Mouse (Mus musculus): ENCODE measurements at regions not wholly inside any gene's neighbourhood (a gene's known extent, or its start where the extent isn't known, plus 50 kb on each side); places are given as distances from the start of the nearest gene placed in this dataset.

GRCm38 (mm10) chr17:87501098-87501497, 54.4 kb upstream of the Calm2 start:
- no peak for DNase-seq (ENCODE audit: low read depth, low spot score)

- no peak for DNase-seq (ENCODE audit: low read depth, low spot score)
These were observed 55.1 kb upstream of the Calm2 start for GRCm38 (mm10) chr17:87501687-87502387.

GRCm38 (mm10) chr17:87502388-87503369, 55.9 kb upstream of the Calm2 start:
- DNase-seq (ENCODE audit: low read depth, low spot score), result no peak

GRCm38 (mm10) chr17:87503491-87503890, 56.8 kb upstream of the Calm2 start:
- DNase-seq (ENCODE audit: low read depth, low spot score), result no peak

GRCm38 (mm10) chr17:87504960-87505681, 58.4 kb upstream of the Calm2 start:
- DNase-seq (ENCODE audit: low read depth, low spot score), result no peak

GRCm38 (mm10) chr17:87507848-87508247, 61.1 kb upstream of the Calm2 start:
- no peak for DNase-seq (ENCODE audit: low read depth, low spot score)

- DNase-seq (ENCODE audit: low read depth, low spot score), result no peak
These were observed 62.0 kb upstream of the Calm2 start for GRCm38 (mm10) chr17:87508582-87509253.

- no peak for DNase-seq (ENCODE audit: low read depth, low spot score)
These were observed 65.4 kb upstream of the Calm2 start for GRCm38 (mm10) chr17:87512000-87512611.

- no peak for DNase-seq (ENCODE audit: low read depth, low spot score)
These were observed 67.1 kb upstream of the Calm2 start for GRCm38 (mm10) chr17:87513822-87514221.

GRCm38 (mm10) chr17:87514366-87515126, 67.8 kb upstream of the Calm2 start:
- no peak for DNase-seq (ENCODE audit: low read depth, low spot score)

GRCm38 (mm10) chr17:87517258-87517657, 70.5 kb upstream of the Calm2 start:
- no peak for DNase-seq (ENCODE audit: low read depth, low spot score)

GRCm38 (mm10) chr17:87519454-87519853, 72.7 kb upstream of the Calm2 start:
- no peak for DNase-seq (ENCODE audit: low read depth, low spot score)

GRCm38 (mm10) chr17:87520841-87521240, 74.1 kb upstream of the Calm2 start:
- DNase-seq (ENCODE audit: low read depth, low spot score), result no peak

- peak; percentile 83 for DNase-seq (ENCODE audit: low read depth, low spot score)
These were observed 75.0 kb upstream of the Calm2 start for GRCm38 (mm10) chr17:87521622-87522151.

- DNase-seq (ENCODE audit: low read depth, low spot score), result peak; percentile 26
These were observed 75.9 kb upstream of the Calm2 start for GRCm38 (mm10) chr17:87522500-87523091.

GRCm38 (mm10) chr17:87523643-87524042, 76.9 kb upstream of the Calm2 start:
- DNase-seq (ENCODE audit: low read depth, low spot score), result peak; percentile 71

- DNase-seq (ENCODE audit: low read depth, low spot score), result no peak
These were observed 80.4 kb upstream of the Calm2 start for GRCm38 (mm10) chr17:87527174-87527573.

- DNase-seq (ENCODE audit: low read depth, low spot score), result peak; percentile 81
These were observed 83.6 kb upstream of the Calm2 start for GRCm38 (mm10) chr17:87530162-87530817.

GRCm38 (mm10) chr17:87530818-87531410, 84.2 kb upstream of the Calm2 start:
- no peak for DNase-seq (ENCODE audit: low read depth, low spot score)
